Mouse (Mus musculus) c-Kit-positive CD71-positive TER-119-negative erythroid progenitor cells, embryonic 14.5 days (primary cell): ENCODE measurements around the gene Olfr1339.

Source experiments
- DNase-seq: peaks from one replicate; pipeline ENCODE4 v3.0.0-alpha.2; 2013; ENCODE audit warnings: low read depth

The Olfr1339 gene

GRCm38 (mm10) chr4:118731875-118732274, at the start of gene Olfr1339:
Gene Olfr1339 (plus strand): TSS chr4:118732175.
- DNase-seq, result no peak

- DNase-seq, result no peak
These were observed 44.9 kb upstream of the Olfr1339 start for GRCm38 (mm10) chr4:118687086-118687485.

DNA sequence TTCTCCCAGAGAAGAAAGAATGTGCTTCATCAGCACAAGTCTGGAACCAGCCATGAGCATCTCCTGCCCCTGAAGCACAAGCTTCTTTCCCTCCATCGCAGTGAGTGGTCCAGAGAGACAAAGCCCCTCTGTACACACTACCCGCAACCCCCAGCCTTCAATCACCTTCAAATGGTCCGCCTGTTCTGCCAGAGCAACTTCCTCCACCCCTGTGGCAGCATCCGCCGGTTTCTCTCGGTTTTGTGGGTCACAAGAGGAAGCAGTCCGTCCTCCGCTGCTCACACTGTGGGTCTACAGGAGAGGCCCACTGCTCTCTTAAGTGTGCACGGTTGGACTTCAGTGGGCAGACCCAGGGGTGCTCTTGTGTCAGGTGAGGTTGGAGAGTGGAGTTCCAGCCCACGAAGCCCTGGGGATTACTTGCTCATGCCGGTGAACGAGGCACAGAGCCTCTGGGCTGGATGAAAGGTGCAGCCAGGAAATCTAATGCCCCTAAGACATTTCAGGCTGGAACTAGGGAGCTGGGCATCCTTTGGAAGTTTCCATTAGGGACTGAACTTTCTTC, 39.5 kb upstream of the Olfr1339 start, which contains the start of gene Olfr1342:
Gene Olfr1342, minus strand, starts transcription at position 345 of the 562 bp plus-strand sequence.
- DNase-seq, result no peak

GRCm38 (mm10) chr4:118693812-118694211, 38.2 kb upstream of the Olfr1339 start:
- DNase-seq, result no peak

- no peak for DNase-seq
These were observed 28.8 kb upstream of the Olfr1339 start, which contains the start of gene Olfr1341 for GRCm38 (mm10) chr4:118703223-118703622. Gene Olfr1341 (plus strand): TSS chr4:118703523.

DNA sequence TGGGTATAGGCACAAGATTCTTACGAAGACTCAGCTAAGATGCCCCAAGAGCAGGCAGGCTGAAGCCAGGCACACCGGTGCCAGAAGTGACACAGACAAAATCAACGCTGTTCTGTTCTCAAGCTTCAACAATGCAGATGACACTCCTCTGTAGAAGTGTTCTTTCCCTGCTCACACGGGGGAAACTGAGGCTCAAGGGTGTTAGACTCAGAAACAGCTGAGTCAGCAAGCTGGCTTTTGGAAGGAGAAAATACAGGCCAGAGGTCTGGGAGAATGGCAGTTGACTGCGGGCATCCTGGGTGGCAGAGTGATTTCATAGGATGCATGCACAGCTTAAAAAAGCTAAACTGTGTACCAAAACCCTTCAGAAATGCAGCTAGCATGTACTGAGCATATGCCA, 23.9 kb upstream of the Olfr1339 start:
- no peak for DNase-seq

- DNase-seq, result no peak
These were observed 20.3 kb upstream of the Olfr1339 start for GRCm38 (mm10) chr4:118711656-118712055.

- no peak for DNase-seq
These were observed 12.1 kb upstream of the Olfr1339 start, which contains the start of gene Olfr1340 for GRCm38 (mm10) chr4:118719838-118720237. Gene Olfr1340 (plus strand): TSS chr4:118720138.

DNA sequence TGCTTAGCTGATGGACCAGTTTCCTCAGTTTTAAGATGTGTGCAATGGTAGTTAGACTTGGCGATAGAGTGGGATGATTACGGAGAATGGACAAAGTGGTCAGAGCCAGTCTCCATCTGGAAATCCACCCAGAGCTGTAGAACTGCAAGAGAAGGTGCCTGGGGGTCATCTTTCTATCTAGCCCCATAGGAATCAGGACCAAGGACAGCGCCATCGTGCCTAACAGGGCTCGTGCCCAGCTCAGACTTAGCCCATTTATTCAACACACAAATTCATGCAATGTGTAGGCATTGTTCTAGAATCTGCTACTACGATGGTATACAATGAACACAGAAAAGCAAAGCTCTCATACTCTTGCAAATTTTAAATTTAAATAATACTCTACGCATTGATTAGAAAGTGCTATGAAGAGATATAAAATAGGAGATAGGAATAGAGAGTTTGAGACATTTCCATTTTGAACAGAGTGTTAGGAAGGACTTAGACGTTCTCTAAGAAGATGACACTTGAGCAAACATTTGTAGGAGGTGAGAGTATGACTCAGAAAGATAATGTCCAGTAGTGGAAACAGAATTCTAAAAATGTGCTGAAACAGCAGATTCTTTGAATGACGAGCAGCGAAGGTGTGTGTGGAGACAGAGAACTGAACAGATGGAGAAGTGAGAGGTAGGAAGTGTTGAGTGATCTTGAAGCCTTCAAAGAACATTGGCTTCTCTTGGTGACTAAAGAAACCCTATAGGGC, 10.1 kb upstream of the Olfr1339 start:
- peak; percentile 5 for DNase-seq

DNA sequence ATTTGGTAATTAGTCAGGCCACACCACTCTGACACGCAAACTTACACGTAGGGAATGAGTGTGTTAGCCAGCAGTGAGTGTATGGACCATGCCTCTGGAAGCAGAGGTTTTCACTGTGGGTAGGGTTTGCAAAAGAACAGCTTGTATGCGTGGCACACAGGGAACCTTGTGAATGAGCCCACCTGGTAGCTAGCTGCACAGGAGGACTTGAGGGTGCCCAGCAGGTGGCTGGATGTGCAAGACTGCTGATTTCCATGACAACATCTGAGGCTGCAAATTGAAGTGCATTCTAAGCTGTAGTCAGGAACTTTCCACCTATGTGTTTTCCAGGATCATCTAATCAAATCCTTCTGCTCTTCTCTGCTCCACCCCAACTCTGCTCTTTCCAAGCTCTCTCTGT, 7.6 kb downstream of the Olfr1339 start:
- DNase-seq, result no peak

DNA sequence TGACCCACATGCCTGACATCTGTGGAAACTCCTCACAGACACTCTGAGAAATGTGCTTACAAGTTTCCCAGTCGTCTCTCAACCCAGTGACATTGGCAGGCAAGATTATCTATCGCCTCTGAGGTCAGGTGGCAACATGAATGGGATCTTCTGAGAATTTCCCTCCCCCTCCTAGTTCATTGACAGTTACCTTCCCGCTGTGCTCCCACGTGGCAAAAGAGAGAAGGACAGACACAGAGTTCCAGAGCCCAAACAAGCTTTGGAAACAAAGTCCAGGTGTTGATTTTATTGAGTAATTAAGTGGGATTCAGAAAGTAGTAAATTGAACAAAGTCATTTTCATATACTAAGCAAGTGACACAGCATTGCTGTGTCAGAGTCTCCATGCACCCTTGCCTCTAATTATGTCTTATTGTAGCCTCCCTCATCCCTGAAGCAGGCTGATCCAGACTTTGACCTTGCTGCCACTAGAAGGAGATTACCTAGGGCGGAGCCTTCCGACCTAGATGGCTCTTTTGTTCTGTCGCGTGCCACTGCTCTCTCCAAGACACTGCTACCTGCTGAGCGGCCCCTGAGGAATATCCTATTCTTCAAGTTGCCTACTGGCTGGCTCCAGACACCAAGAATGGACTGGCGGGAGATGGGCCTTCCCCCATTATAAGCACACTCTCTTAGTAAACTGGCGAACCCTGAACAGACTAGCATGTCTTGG, 9.2 kb downstream of the Olfr1339 start:
- no peak for DNase-seq

DNA sequence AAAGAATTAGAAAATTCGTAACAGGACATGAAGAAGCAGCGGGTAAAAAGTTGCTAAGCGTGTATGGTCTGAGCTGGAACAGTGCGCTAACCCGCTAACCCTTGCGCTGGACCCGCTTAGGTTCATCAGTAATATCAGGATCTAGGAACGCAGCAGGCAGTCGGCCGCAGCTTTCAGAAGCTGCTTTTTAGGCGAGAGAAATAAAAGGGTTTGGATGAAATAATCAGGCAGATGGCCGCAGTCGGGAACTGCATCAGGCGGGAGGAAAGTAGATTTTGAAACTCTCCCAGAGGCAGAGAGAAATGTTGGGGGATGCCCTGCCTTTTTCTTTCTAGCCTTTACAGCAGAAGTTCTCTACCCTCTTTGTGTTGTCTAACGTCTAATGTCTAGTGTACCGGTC, 9.9 kb downstream of the Olfr1339 start:
- DNase-seq, result no peak

DNA sequence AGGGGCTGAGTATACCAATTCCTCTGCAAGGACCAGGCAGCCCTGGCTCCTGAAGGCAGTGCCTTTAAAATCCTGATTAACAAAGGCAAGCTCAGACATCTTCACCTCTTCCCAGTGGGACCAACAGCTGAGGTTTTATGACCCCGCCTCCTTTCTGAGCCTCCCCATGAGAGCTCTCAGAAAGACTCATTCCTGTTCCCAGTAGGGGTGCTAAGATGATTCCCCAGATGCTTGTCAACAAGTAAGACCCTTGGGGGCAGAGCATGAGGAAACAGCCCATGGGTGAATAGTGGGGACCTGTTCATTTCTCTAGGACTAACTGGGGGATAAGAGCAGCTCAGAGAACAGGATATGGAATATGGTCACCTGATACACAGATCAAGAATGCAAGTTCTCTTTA, 26.7 kb downstream of the Olfr1339 start, which contains the start of gene Olfr1338:
Gene Olfr1338, minus strand, starts transcription at position 101 of the 400 bp plus-strand sequence.
- no peak for DNase-seq

DNA sequence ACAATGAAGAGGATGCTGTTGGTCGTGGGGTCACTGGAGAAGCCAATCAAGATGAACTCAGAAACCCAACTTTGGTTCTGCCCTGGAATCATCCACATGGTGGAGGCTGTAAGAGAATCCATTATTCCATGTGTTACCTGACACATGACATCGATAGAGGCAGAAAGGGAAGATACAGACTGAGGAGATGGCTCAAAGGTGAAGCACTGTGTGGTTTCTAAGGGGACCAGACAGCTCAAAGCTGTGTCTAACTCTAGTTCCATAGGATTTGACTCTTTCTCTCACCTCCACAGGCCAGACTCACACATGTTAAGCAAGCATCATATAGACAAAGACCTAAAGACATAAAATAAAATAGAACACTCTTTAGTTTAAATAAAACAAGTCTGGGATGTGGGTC, 50.5 kb downstream of the Olfr1339 start, which contains the start of gene Olfr1337:
Gene Olfr1337, minus strand, starts transcription at position 101 of the 400 bp plus-strand sequence.
- DNase-seq, result no peak
